Mouse (Mus musculus): ENCODE results near the gene Ncaph. TPM values are rescaled to one million over a fixed set of nuclear protein-coding genes. Genes with fewer than 3 reads are reported as not detected.
"Not testable (repeated sequence)": the region's sequence is repeated elsewhere in the genome, so short reads cannot be mapped to it uniquely, and the experiment has no call there.

The Ncaph gene
- polyA plus RNA-seq, 3 experiments from 2014 or later, result 4.9 to 62.0 (median 8.0) TPM

GRCm38 (mm10) chr2:127086235-127086634 is 47.5 kb downstream of the Ncaph start:
- peak; percentile 91 for ATAC-seq

- ATAC-seq, result no peak
These were observed 53.0 kb downstream of the Ncaph start for GRCm38 (mm10) chr2:127080591-127081218.

GRCm38 (mm10) chr2:127079881-127080590 is 53.7 kb downstream of the Ncaph start:
- no peak for ATAC-seq

GRCm38 (mm10) chr2:127079066-127079465 is 54.7 kb downstream of the Ncaph start:
- not testable (repeated sequence) for ATAC-seq

GRCm38 (mm10) chr2:127077611-127078010 is 56.1 kb downstream of the Ncaph start:
- no peak for ATAC-seq

- ATAC-seq, result no peak
These were observed 59.6 kb downstream of the Ncaph start for GRCm38 (mm10) chr2:127074116-127074515.

- ATAC-seq, result peak; percentile 15
These were observed 62.9 kb downstream of the Ncaph start for GRCm38 (mm10) chr2:127070879-127071278.

GRCm38 (mm10) chr2:127070435-127070841 is 63.3 kb downstream of the Ncaph start, which contains the start of gene Blvra:
TSS of gene Blvra (plus strand) at chr2:127070665.
- ATAC-seq, result peak; percentile 100

- no peak for ATAC-seq
These were observed 63.8 kb downstream of the Ncaph start for GRCm38 (mm10) chr2:127069781-127070434.

- no peak for ATAC-seq
These were observed 64.9 kb downstream of the Ncaph start for GRCm38 (mm10) chr2:127068806-127069205.

- no peak for ATAC-seq
These were observed 72.3 kb downstream of the Ncaph start for GRCm38 (mm10) chr2:127061471-127061870.

Other genes starting within 250 kb of the Ncaph start
- gene Sppl2a, start 200.7 kb downstream of the Ncaph start, polyA plus RNA-seq (2017; shearing (Covaris generic)), result 100 to 1,000 TPM in 1 of 3 experiments, 10 to 100 TPM in 2; 67.1 to 107 (median 73.4) TPM
- 10 to 100 TPM; 11.4 to 15.1 (median 13.6) TPM for gene Ap4e1, start 125.2 kb downstream of the Ncaph start, polyA plus RNA-seq (2017; shearing (Covaris generic))
- 100 to 1,000 TPM in 1 of 3 experiments, 10 to 100 TPM in 2; 95.3 to 130 (median 96.5) TPM for gene Blvra, start 63.3 kb downstream of the Ncaph start, polyA plus RNA-seq (2017; shearing (Covaris generic))
- 10 to 100 TPM; 54.1 to 78.4 (median 55.1) TPM for gene Itpripl1, start 9.5 kb upstream of the Ncaph start, polyA plus RNA-seq (2017; shearing (Covaris generic))
- gene 1810024B03Rik, start 74.3 kb upstream of the Ncaph start, polyA plus RNA-seq (2017; shearing (Covaris generic)), result 1 to 10 TPM in 1 of 3 experiments, under 1 TPM in 2; 0.69 to 1.3 (median 0.71) TPM
- gene Snrnp200, start 74.4 kb upstream of the Ncaph start, polyA plus RNA-seq (2017; shearing (Covaris generic)), result 10 to 100 TPM; 47.3 to 57.9 (median 47.8) TPM
- 10 to 100 TPM; 39.3 to 59.1 (median 51.3) TPM for gene Ciao1, start 113.9 kb upstream of the Ncaph start, polyA plus RNA-seq (2017; shearing (Covaris generic))
- gene Tmem127, start 114.0 kb upstream of the Ncaph start, polyA plus RNA-seq (2017; shearing (Covaris generic)), result 10 to 100 TPM; 49.4 to 81.0 (median 67.0) TPM
- gene Stard7, start 136.3 kb upstream of the Ncaph start, polyA plus RNA-seq (2017; shearing (Covaris generic)), result 10 to 100 TPM; 25.3 to 34.8 (median 28.0) TPM
- gene Dusp2, start 202.2 kb upstream of the Ncaph start, polyA plus RNA-seq (2017; shearing (Covaris generic)), result 10 to 100 TPM; 26.0 to 29.5 (median 27.9) TPM
- under 1 TPM in 2 of 3 experiments, not detected in 1; 0.21 to 0.35 TPM for gene Astl, start 204.7 kb upstream of the Ncaph start, polyA plus RNA-seq (2017; shearing (Covaris generic))
- gene Adra2b, start 229.3 kb upstream of the Ncaph start, polyA plus RNA-seq (2017; shearing (Covaris generic)), result under 1 TPM in 1 of 3 experiments, not detected in 2; 0.13 TPM